Comparison of ENCODE assay signal across 8 mouse cellular contexts in genomic region chr1:122357015-122357414, GRCm38 (mm10).
DNase-seq lines count a peak whose midpoint lies in the region; ATAC-seq lines count a peak whose summit lies in the region.

No protein-coding gene starts in this region.

- H3K9ac ChIP-seq in heart, embryonic 14.5 days (ENCODE audit: low read length): no peak overlapping the region
- H3K9ac ChIP-seq in liver, embryonic 11.5 days (ENCODE audit: low read depth, low read length): no peak overlapping the region

- H3K27me3 ChIP-seq in heart, embryonic 14.5 days (ENCODE audit: control insufficient read depth, insufficient read depth, low read length): no peaks in the 10 kb centered on the region
- H3K27me3 ChIP-seq in liver, embryonic 11.5 days (replicated peaks; ENCODE audit: control insufficient read depth, insufficient read depth, low read length): no peaks in the 10 kb centered on the region

- peak; percentile 94 for DNase-seq in CD4-positive helper T cell, adult 2 months (ENCODE audit: low read depth, low spot score)
- DNase-seq in brain, adult 2 months (ENCODE audit: low read depth, low spot score): peak; percentile 100
- DNase-seq in fat pad, adult 2 months (ENCODE audit: extremely low read depth, low read depth, low spot score): peak; percentile 30
- peak; percentile 97 for DNase-seq in kidney, postnatal 14 days
- peak; percentile 100 for DNase-seq in liver, embryonic 11.5 days (ENCODE audit: low spot score)
- DNase-seq in naive thymus-derived CD4-positive, alpha-beta T cell, adult 2 months (ENCODE audit: low read depth): peak; percentile 100
- DNase-seq in telencephalon, adult 2 months (ENCODE audit: low read depth, low spot score): peak; percentile 91

- H3K4me1 ChIP-seq in heart, embryonic 14.5 days (ENCODE audit: control insufficient read depth in 2 of 2, insufficient read depth in 2 of 2, low read length in 2 of 2): no peaks in the 10 kb centered on the region
- H3K4me1 ChIP-seq in liver, embryonic 11.5 days (replicated peaks; ENCODE audit: control insufficient read depth, insufficient read depth, low read length): no peaks in the 10 kb centered on the region

- H3K36me3 ChIP-seq in heart, embryonic 14.5 days (ENCODE audit: control insufficient read depth, insufficient read depth, low read length): no peaks in the 10 kb centered on the region
- no peaks in the 10 kb centered on the region for H3K36me3 ChIP-seq in liver, embryonic 11.5 days (ENCODE audit: control insufficient read depth, insufficient read depth, low read length)

- no peak overlapping the region for H3K4me2 ChIP-seq in heart, embryonic 14.5 days (ENCODE audit: low read length)
- H3K4me2 ChIP-seq in liver, embryonic 11.5 days: no peak overlapping the region

- ATAC-seq in heart, embryonic 14.5 days (ENCODE audit: insufficient number of reproducible peaks, insufficient read depth, low FRiP score, low read depth): peak; percentile 98
- peak; percentile 96 for ATAC-seq in liver, embryonic 11.5 days (replicated peaks; ENCODE audit: low FRiP score)

- WGBS in heart, embryonic 14.5 days: 87% methylated on average over 16 of the region's 16 CpGs
- 93% methylated on average over 16 of the region's 16 CpGs for WGBS in liver, embryonic 11.5 days

- H3K27ac ChIP-seq in heart, embryonic 14.5 days (replicated peaks in 1 of 2; ENCODE audit: control insufficient read depth in 1 of 2, insufficient read depth in 1 of 2, low read depth in 2 of 2, low read length in 2 of 2): no peak overlapping the region
- no peak overlapping the region for H3K27ac ChIP-seq in liver, embryonic 11.5 days (ENCODE audit: low read depth, low read length)

- H3K9me3 ChIP-seq in heart, embryonic 14.5 days (ENCODE audit: control insufficient read depth, low read length): no peaks in the 10 kb centered on the region
- H3K9me3 ChIP-seq in liver, embryonic 11.5 days (ENCODE audit: control insufficient read depth, low read length): no peaks in the 10 kb centered on the region

- no peak overlapping the region for H3K4me3 ChIP-seq in heart, embryonic 14.5 days (ENCODE audit: control insufficient read depth in 1 of 2, insufficient read depth in 1 of 2, low read depth in 1 of 2, low read length in 2 of 2)
- no peak overlapping the region for H3K4me3 ChIP-seq in liver, embryonic 11.5 days (ENCODE audit: low read depth, low read length)

Comparison
In these comparisons a context has a peak if more than half of its experiments do, and no peak if none do; other contexts are left out.
1. DNase-seq: peak in every context shown above with its lines; median percentile 100 in brain, adult 2 months; 100 in liver, embryonic 11.5 days; 100 in naive thymus-derived CD4-positive, alpha-beta T cell, adult 2 months; 97 in kidney, postnatal 14 days; 94 in CD4-positive helper T cell, adult 2 months; 91 in telencephalon, adult 2 months; 30 in fat pad, adult 2 months.